Mouse (Mus musculus): ENCODE data around the gene Cs.

- TF ChIP-seq EP300 (IDR thresholded peaks at IDR 0.05; ENCODE audit: insufficient read depth, low read depth, low read length) (no peak), CTCF (IDR thresholded peaks at IDR 0.05) (no peak)
These were observed 26.6 kb upstream of the Cs start for GRCm38 (mm10) chr10:128310902-128311301.
